Mouse (Mus musculus) ES-E14 (cell line): ENCODE measurements at regions not wholly inside any gene's neighbourhood (a gene's known extent, or its start where the extent isn't known, plus 50 kb on each side); places are given as distances from the start of the nearest gene placed in this dataset.

Experiments used
- DNase-seq: peaks from one replicate; pipeline ENCODE4 v3.0.0-alpha.2; 2013; ENCODE audit warnings: low read depth, low spot score
- H3K27ac ChIP-seq: 2 replicates; pipeline ENCODE4 v1.5.1; 2012; ENCODE audit warnings: low read depth, mild to moderate bottlenecking, low read length, moderate library complexity, mixed read lengths; ENCODE audit not compliant: poor library complexity, insufficient read depth, severe bottlenecking
- H3K36me3 ChIP-seq: 2 replicates; pipeline ENCODE4 v1.6.1; 2012; ENCODE audit warnings: mild to moderate bottlenecking, low read length, moderate library complexity, mixed read lengths; ENCODE audit not compliant: control insufficient read depth, poor library complexity, insufficient read depth, severe bottlenecking
- H3K4me1 ChIP-seq, 2 experiments: fragments of 150-350 bp in 1 of 2; sonication (generic) in 1 of 2; 2 replicates each; pipeline ENCODE4 v1.6.1; 2012; ENCODE audit warnings: low read length in 2 of 2, mild to moderate bottlenecking in 1 of 2, mixed read lengths in 1 of 2; ENCODE audit not compliant: control insufficient read depth in 2 of 2, insufficient read depth in 2 of 2, poor library complexity in 1 of 2
- H3K4me3 ChIP-seq, 2 experiments: fragments of 150-350 bp in 1 of 2; sonication (generic) in 1 of 2; 2 replicates each; pipeline ENCODE4 v1.5.1; 2012; ENCODE audit warnings: low read length in 2 of 2, low read depth in 1 of 2, mild to moderate bottlenecking in 1 of 2, mixed read lengths in 1 of 2; ENCODE audit not compliant: insufficient read depth in 1 of 2, poor library complexity in 1 of 2, severe bottlenecking in 1 of 2
- H3K9ac ChIP-seq: 2 replicates; pipeline ENCODE4 v1.6.1; 2012; ENCODE audit warnings: low read depth, mild to moderate bottlenecking, low read length, mixed read lengths; ENCODE audit not compliant: poor library complexity, insufficient read depth, severe bottlenecking
- H3K9me3 ChIP-seq: fragments of 150-350 bp; sonication (generic); 2 replicates; pipeline ENCODE4 v1.6.1; 2012; ENCODE audit warnings: low read depth, mild to moderate bottlenecking, low read length; ENCODE audit not compliant: control insufficient read depth, insufficient read depth
- CHD2 ChIP-seq: IDR thresholded peaks from 2 replicates; pipeline ENCODE4 v1.6.1; 2014; ENCODE audit warnings: mild to moderate bottlenecking, low read depth, low read length, inconsistent platforms
- HCFC1 ChIP-seq: IDR thresholded peaks from 2 replicates; pipeline ENCODE4 v1.6.1; 2012; ENCODE audit warnings: low read length, inconsistent platforms, borderline replicate concordance; ENCODE audit not compliant: insufficient read depth
- MAFK ChIP-seq: IDR thresholded peaks from 2 replicates; pipeline ENCODE4 v1.6.1; 2014; ENCODE audit warnings: mild to moderate bottlenecking, low read depth, low read length, inconsistent platforms; ENCODE audit not compliant: insufficient read depth
- ZC3H11A ChIP-seq: IDR thresholded peaks from 2 replicates; pipeline ENCODE4 v1.6.1; 2012; ENCODE audit warnings: low read depth, mild to moderate bottlenecking, inconsistent platforms, low read length, borderline replicate concordance
- ZNF384 ChIP-seq: IDR thresholded peaks from 2 replicates; pipeline ENCODE4 v1.6.1; 2012; ENCODE audit warnings: low read depth, low read length, inconsistent platforms
- in situ Hi-C, 2 experiments: fragments of 600-800 bp; cut with MboI; formaldehyde crosslinking; loops; one replicate each; pipeline ENCODE4 v1.15.1; 2025; ENCODE audit warnings: low sequenced_read_pairs in 2 of 2, inconsistent platforms in 1 of 2; ENCODE audit not compliant: unreplicated experiment in 2 of 2

- Histone ChIP-seq H3K27ac (no peak overlapping the region), H3K9me3 (no peaks in the 10 kb centered on the region), H3K4me3 (no peak overlapping the region), H3K36me3 (no peaks in the 10 kb centered on the region), H3K4me1 (no peaks in the 10 kb centered on the region), H3K9ac (no peak overlapping the region)
- no peak for TF ChIP-seq CHD2
- no peak for DNase-seq
- in situ Hi-C loops, result no loop called here
These were observed 198.6 kb upstream of the Camk1g start for GRCm38 (mm10) chr1:193568586-193569174.

GRCm38 (mm10) chr1:193567217-193567616, 197.1 kb upstream of the Camk1g start:
- in situ Hi-C loops, result no loop called here
- no peak for DNase-seq
- Histone ChIP-seq H3K9ac (no peak overlapping the region), H3K9me3 (no peaks in the 10 kb centered on the region), H3K36me3 (no peaks in the 10 kb centered on the region), H3K4me3 (no peak overlapping the region), H3K27ac (no peak overlapping the region), H3K4me1 (no peaks in the 10 kb centered on the region)
- TF ChIP-seq HCFC1 (no peak), ZNF384 (no peak), MAFK (no peak), ZC3H11A (no peak), CHD2 (no peak)

DNA sequence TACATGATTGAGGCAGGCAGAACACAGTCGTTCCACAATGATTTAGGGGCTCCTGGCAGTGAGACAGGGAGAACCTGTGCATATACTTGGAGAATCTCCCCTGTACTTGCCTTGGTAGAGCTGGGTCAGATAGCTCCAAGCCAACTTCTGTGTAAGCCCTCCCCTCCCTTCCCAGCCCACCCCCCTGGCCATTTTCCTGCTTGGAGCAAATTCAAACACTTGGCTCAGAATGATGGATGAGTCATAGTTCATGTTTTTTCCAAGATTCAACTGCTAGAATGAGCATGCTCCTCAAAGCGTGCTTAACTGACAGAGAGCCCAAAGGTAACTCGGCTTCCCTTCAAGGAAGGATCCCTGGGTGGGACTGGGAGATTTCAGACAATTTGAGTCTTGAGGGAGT, 194.1 kb upstream of the Camk1g start:
- Histone ChIP-seq H3K9me3 (no peaks in the 10 kb centered on the region), H3K9ac (no peak overlapping the region), H3K4me1 (no peaks in the 10 kb centered on the region), H3K4me3 (no peak overlapping the region), H3K27ac (no peak overlapping the region), H3K36me3 (no peaks in the 10 kb centered on the region)
- TF ChIP-seq MAFK, result no peak
- no peak for TF ChIP-seq ZC3H11A
- no peak for TF ChIP-seq HCFC1
- no peak for TF ChIP-seq CHD2
- no peak for TF ChIP-seq ZNF384
- no peak for DNase-seq
- in situ Hi-C loops, result no loop called here

- H3K27ac ChIP-seq, result no peak overlapping the region
- no peak overlapping the region for H3K4me3 ChIP-seq
- H3K9ac ChIP-seq, result no peak overlapping the region
- DNase-seq, result no peak
- no peaks in the 10 kb centered on the region for H3K4me1 ChIP-seq
- no peaks in the 10 kb centered on the region for H3K9me3 ChIP-seq
- in situ Hi-C loops, result no loop called here
- TF ChIP-seq ZNF384 (no peak), HCFC1 (no peak)
- H3K36me3 ChIP-seq, result no peaks in the 10 kb centered on the region
These were observed 192.1 kb upstream of the Camk1g start for GRCm38 (mm10) chr1:193562242-193562641.

DNA sequence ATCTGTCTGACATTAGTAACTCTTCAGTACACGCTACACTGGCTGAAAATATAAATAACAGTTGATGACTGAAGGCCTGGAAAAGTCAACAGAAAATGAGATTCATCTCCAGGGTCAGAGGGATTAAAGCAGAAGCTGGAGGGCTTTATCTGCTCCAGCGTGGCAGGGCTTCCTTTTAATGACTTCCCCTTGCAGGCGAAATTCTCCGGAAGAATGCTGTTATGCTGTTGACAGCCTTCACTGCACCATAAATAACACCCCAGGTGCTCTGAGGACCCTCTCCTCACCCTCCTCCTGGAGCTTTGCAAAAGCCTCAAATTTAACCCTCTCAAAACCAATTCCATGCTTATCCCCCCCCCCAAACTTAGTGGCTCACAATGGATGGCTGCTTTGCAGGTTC, 188.0 kb upstream of the Camk1g start:
- no peaks in the 10 kb centered on the region for H3K9me3 ChIP-seq
- no peak for DNase-seq
- no peak for TF ChIP-seq ZNF384
- no peak overlapping the region for H3K9ac ChIP-seq
- no peaks in the 10 kb centered on the region for H3K4me1 ChIP-seq
- no peak overlapping the region for H3K27ac ChIP-seq
- no peaks in the 10 kb centered on the region for H3K36me3 ChIP-seq
- H3K4me3 ChIP-seq, result no peak overlapping the region
- in situ Hi-C loops, result no loop called here
